In genomic region chr10:21924051-21924720, GRCm38 (mm10) we compare ENCODE assay signal across 9 mouse cellular contexts. TPM values are rescaled to one million over a fixed set of nuclear protein-coding genes. Genes with fewer than 3 reads are reported as not detected.
DNase-seq lines count a peak whose midpoint lies in the region; ATAC-seq and TF ChIP-seq lines count a peak whose summit lies in the region.
"Had no signal": no experiment of that assay in that cellular context is flagged by ENCODE, and none has a peak within 500 bp of the region (broad histone marks: within the 10 kb centered on the region; RNA-seq: fewer than 3 reads in every experiment).

No protein-coding gene starts in this region.

- H3K27ac ChIP-seq in kidney, embryonic 16.5 days (ENCODE audit: low read length) = peak overlapping the region; percentile 72; the same call in 1 of the 2 replicates
- H3K27ac ChIP-seq in cortical plate, adult 2 months (ENCODE audit: insufficient read depth, low read length) = peak overlapping the region; percentile 43
- H3K27ac ChIP-seq in forebrain, postnatal 0 days (ENCODE audit: low read depth, low read length) = peak overlapping the region; percentile 82
- peak overlapping the region; percentile 81 for H3K27ac ChIP-seq in midbrain, embryonic 16.5 days (ENCODE audit: low read length)
- H3K27ac ChIP-seq in kidney, adult 2 months (ENCODE audit: insufficient read depth, low read depth, low read length) = no peak overlapping the region

- peak overlapping the region; percentile 45 for H3K4me2 ChIP-seq in kidney, embryonic 16.5 days (replicated peaks; ENCODE audit: low read depth, low read length)
- peak overlapping the region; percentile 19 for H3K4me2 ChIP-seq in forebrain, postnatal 0 days (ENCODE audit: low read depth)
- H3K4me2 ChIP-seq in midbrain, embryonic 16.5 days (ENCODE audit: low read length) = peak overlapping the region; percentile 47

- no peaks in the 10 kb centered on the region for H3K36me3 ChIP-seq in kidney, embryonic 16.5 days (ENCODE audit: insufficient read depth, low read length)
- H3K36me3 ChIP-seq in forebrain, postnatal 0 days (ENCODE audit: insufficient read depth) = no peaks in the 10 kb centered on the region
- H3K36me3 ChIP-seq in midbrain, embryonic 16.5 days (ENCODE audit: control insufficient read depth, insufficient read depth, low read length) = no peaks in the 10 kb centered on the region
- no peaks in the 10 kb centered on the region for H3K36me3 ChIP-seq in kidney, adult 2 months (ENCODE audit: control insufficient read depth, insufficient read depth, low read length)

- DNase-seq in kidney, adult 18-20 months = no peak
- peak; percentile 77 for DNase-seq in forebrain, postnatal 0 days
- DNase-seq in ovary, postnatal 14 days (ENCODE audit: low spot score) = no peak
- no peak for DNase-seq in kidney, adult 2 months
- no peak for DNase-seq in heart, postnatal 4 days

- H3K9me3 ChIP-seq in kidney, embryonic 16.5 days (ENCODE audit: low read length) = no peaks in the 10 kb centered on the region
- H3K9me3 ChIP-seq in forebrain, postnatal 0 days (ENCODE audit: low read length) = no peaks in the 10 kb centered on the region
- no peaks in the 10 kb centered on the region for H3K9me3 ChIP-seq in midbrain, embryonic 16.5 days (replicated peaks; ENCODE audit: control insufficient read depth, low read length, poor library complexity, severe bottlenecking)

- no peak overlapping the region for H3K4me3 ChIP-seq in kidney, embryonic 16.5 days (ENCODE audit: low read length)
- 0 out of 2 replicates have a peak overlapping the region, but pooled peaks have one; percentile 5 for H3K4me3 ChIP-seq in cortical plate, adult 2 months (ENCODE audit: insufficient read depth, low read length)
- H3K4me3 ChIP-seq in forebrain, postnatal 0 days (ENCODE audit: low read depth, low read length) = no peak overlapping the region
- H3K4me3 ChIP-seq in midbrain, embryonic 16.5 days (ENCODE audit: low read depth, low read length) = peak overlapping the region; percentile 11; the same call in 1 of the 2 replicates
- H3K4me3 ChIP-seq in kidney, adult 2 months (ENCODE audit: insufficient read depth, low read depth, low read length) = no peak overlapping the region

- WGBS in kidney, embryonic 16.5 days = 68% methylated on average over 16 of the region's 16 CpGs
- 54% methylated on average over 16 of the region's 16 CpGs for WGBS in forebrain, postnatal 0 days
- WGBS in midbrain, embryonic 16.5 days = 64% methylated on average over 16 of the region's 16 CpGs
- WGBS in kidney, adult 2 months = 87% methylated on average over 16 of the region's 16 CpGs

- no peak for TF ChIP-seq CTCF in cortical plate, adult 2 months (IDR thresholded peaks at IDR 0.05; ENCODE audit: extremely low read depth, insufficient read depth, low read length)
- no peak for TF ChIP-seq CTCF in forebrain, postnatal 0 days (IDR thresholded peaks at IDR 0.05; ENCODE audit: low read depth)
- TF ChIP-seq CTCF in kidney, adult 2 months (conservative IDR thresholded peaks at IDR 0.05; ENCODE audit: insufficient read depth, insufficient read length, low read depth, low read length) = no peak

- H3K27me3 ChIP-seq in kidney, embryonic 16.5 days (ENCODE audit: insufficient read depth, low read length) = no peaks in the 10 kb centered on the region
- H3K27me3 ChIP-seq in forebrain, postnatal 0 days (ENCODE audit: insufficient read depth, low read length) = no peaks in the 10 kb centered on the region
- H3K27me3 ChIP-seq in midbrain, embryonic 16.5 days (ENCODE audit: control insufficient read depth, insufficient read depth, low read depth, low read length) = no peaks in the 10 kb centered on the region
- H3K27me3 ChIP-seq in kidney, adult 2 months (replicated peaks; ENCODE audit: control insufficient read depth, insufficient read depth, low read length) = no peaks in the 10 kb centered on the region
- H3K27me3 ChIP-seq: Patski had no signal

- peaks cover 23% of the 10 kb centered on the region for H3K4me1 ChIP-seq in kidney, embryonic 16.5 days (ENCODE audit: insufficient read depth, low read length)
- peaks cover 5% of the 10 kb centered on the region for H3K4me1 ChIP-seq in cortical plate, adult 2 months (ENCODE audit: control insufficient read depth, insufficient read depth, low read length)
- H3K4me1 ChIP-seq in forebrain, postnatal 0 days (ENCODE audit: insufficient read depth) = peaks cover 12% of the 10 kb centered on the region
- H3K4me1 ChIP-seq in midbrain, embryonic 16.5 days (ENCODE audit: control insufficient read depth, insufficient read depth, low read length) = peaks cover 27% of the 10 kb centered on the region
- H3K4me1 ChIP-seq in kidney, adult 2 months (ENCODE audit: control insufficient read depth, insufficient read depth, low read length) = no peaks in the 10 kb centered on the region

- no peak for TF ChIP-seq POLR2A in cortical plate, adult 2 months (IDR thresholded peaks at IDR 0.05; ENCODE audit: extremely low read depth, insufficient read depth, low read length)
- TF ChIP-seq POLR2A in kidney, adult 2 months (IDR thresholded peaks at IDR 0.05; ENCODE audit: low read depth, low read length) = no peak

- H3K9ac ChIP-seq in kidney, embryonic 16.5 days (replicated peaks; ENCODE audit: low read length) = no peak overlapping the region
- no peak overlapping the region for H3K9ac ChIP-seq in forebrain, postnatal 0 days
- H3K9ac ChIP-seq in midbrain, embryonic 16.5 days (ENCODE audit: low read depth, low read length) = no peak overlapping the region

- no peak for ATAC-seq in kidney, embryonic 16.5 days (ENCODE audit: low FRiP score, low TSS enrichment)
- ATAC-seq in forebrain, postnatal 0 days = peak; percentile 65
- ATAC-seq in midbrain, embryonic 16.5 days = peak; percentile 49
- ATAC-seq: Patski had no signal

RNA-seq across cellular contexts. Expression of gene Sgk1, which starts 42.2 kb away (rescaled TPM):
- polyA plus RNA-seq in kidney, embryonic 16.5 days (2015; fragmentation: Nextera tagmentation; extraction: Ambion mirVana) = 93.0 and 105 TPM in 2 replicates
- 58.4 and 64.1 TPM in 2 replicates for polyA plus RNA-seq in cortical plate, adult 2 months (2012; rRNA removed)
- 88.0 and 97.5 TPM in 2 replicates for total RNA-seq in forebrain, postnatal 0 days (2014; rRNA removed)
- polyA plus RNA-seq in forebrain, postnatal 0 days (2015; fragmentation: Nextera tagmentation; extraction: Ambion mirVana) = 62.8 and 68.6 TPM in 2 replicates
- 47.9 and 53.4 TPM in 2 replicates for polyA plus RNA-seq in midbrain, embryonic 16.5 days (2015; fragmentation: Nextera tagmentation; extraction: Ambion mirVana)
- polyA plus RNA-seq in kidney, adult 2 months (2012; rRNA removed) = 73.3 and 76.5 TPM in 2 replicates
- total RNA-seq in heart, postnatal 4 days (2021) = 10 to 100 TPM; 70.2 to 73.8 TPM

Comparison
In these comparisons a context has a peak if more than half of its experiments do, and no peak if none do; other contexts are left out.
1. H3K4me3 ChIP-seq: peak in cortical plate, adult 2 months (single experiment) and midbrain, embryonic 16.5 days (single experiment); none in kidney, embryonic 16.5 days (single experiment), forebrain, postnatal 0 days (single experiment) and kidney, adult 2 months (single experiment).
2. Peak in every context shown above with its lines, with median percentiles within 50 percentile points of each other: H3K4me2 ChIP-seq.